Mouse (Mus musculus) liver, embryonic 14.5 days (tissue): ENCODE measurements around the gene E130308A19Rik. TPM values are rescaled to one million over a fixed set of nuclear protein-coding genes. Genes with fewer than 3 reads are reported as not detected.

Source experiments
- ATAC-seq: fragments of 200-750 bp; cut with Nextera tagmentation; 2 replicates; pipeline ENCODE4 v1.8.0; 2017; ENCODE audit warnings: moderate number of reproducible peaks, mild to moderate bottlenecking, moderate library complexity; ENCODE audit not compliant: insufficient read depth
- DNase-seq, 3 experiments: peaks; one replicate each; pipeline ENCODE4 v3.0.0-alpha.2; 2012 to 2013; ENCODE audit warnings: low read depth in 3 of 3, low spot score in 3 of 3
- H3K27ac ChIP-seq: fragments of 300-500 bp; sonication (generic); 2 replicates; pipeline ENCODE4 v1.5.1; 2014; ENCODE audit warnings: moderate library complexity, mild to moderate bottlenecking, control low read depth, inconsistent platforms
- H3K27me3 ChIP-seq: fragments of 300-500 bp; sonication (generic); 2 replicates; pipeline ENCODE4 v1.6.1; 2014; ENCODE audit warnings: mild to moderate bottlenecking, low read length, moderate library complexity; ENCODE audit not compliant: control insufficient read depth, insufficient read depth
- H3K36me3 ChIP-seq: fragments of 300-500 bp; sonication (generic); replicated peaks from 2 replicates; pipeline ENCODE4 v1.6.1; 2014; ENCODE audit warnings: low read depth; ENCODE audit not compliant: control insufficient read depth, insufficient read depth
- H3K4me1 ChIP-seq, 2 experiments: fragments of 200-500 bp in 1 of 2; fragments of 300-500 bp in 1 of 2; sonication (generic) in 1 of 2; replicated peaks; 2 replicates each; pipeline ENCODE4 v1.6.1; 2012 to 2014; ENCODE audit warnings: antibody characterized with exemption in 1 of 2, inconsistent platforms in 1 of 2, low read length in 1 of 2; ENCODE audit not compliant: control insufficient read depth in 2 of 2, insufficient read depth in 2 of 2
- H3K4me2 ChIP-seq: fragments of 300-500 bp; sonication (generic); 2 replicates; pipeline ENCODE4 v1.6.1; 2014; ENCODE audit warnings: low read depth, mild to moderate bottlenecking, control low read depth, moderate library complexity
- H3K4me3 ChIP-seq, 2 experiments: fragments of 200-500 bp in 1 of 2; fragments of 300-500 bp in 1 of 2; sonication (generic) in 1 of 2; 2 replicates each; pipeline ENCODE4 v1.5.1; 2012 to 2014; ENCODE audit warnings: low read depth in 2 of 2, low read length in 2 of 2, mild to moderate bottlenecking in 2 of 2, control low read depth in 1 of 2, inconsistent platforms in 1 of 2, moderate library complexity in 1 of 2; ENCODE audit not compliant: insufficient read depth in 1 of 2
- H3K9ac ChIP-seq: fragments of 300-500 bp; sonication (generic); replicated peaks from 2 replicates; pipeline ENCODE4 v1.6.1; 2014; ENCODE audit warnings: mild to moderate bottlenecking, control low read depth, moderate library complexity
- H3K9me3 ChIP-seq: fragments of 300-500 bp; sonication (generic); 2 replicates; pipeline ENCODE4 v1.6.1; 2016; ENCODE audit warnings: low read length, mixed read lengths; ENCODE audit not compliant: control insufficient read depth
- CTCF ChIP-seq: IDR thresholded peaks from 2 replicates; pipeline ENCODE4 v1.5.1; 2016; ENCODE audit warnings: antibody characterized with exemption, low read depth, control low read depth
- EP300 ChIP-seq: IDR thresholded peaks from 2 replicates; pipeline ENCODE4 v1.6.1; 2016; ENCODE audit warnings: antibody characterized with exemption, low read depth
- WGBS: fragments of 180-500 bp; shearing (Covaris S2); extraction: QIAGEN DNeasy Blood & Tissue Kit; methylation state at CpG from one replicate; pipeline ENCODE4 v1.1.7; 2014; ENCODE audit not compliant: insufficient replicate concordance; 5-methylcytosine and 5-hydroxymethylcytosine counted together
- polyA plus RNA-seq, 2 experiments: library from polyadenylated mRNA; depleted of rRNA in 1 of 2; stranded (reverse) in 1 of 2; unstranded in 1 of 2; fragments of >200 nt; fragmentation: Nextera tagmentation in 1 of 2; extraction: Ambion mirVana in 1 of 2; gene quantifications; 2 replicates each; pipeline versions ENCODE4 v1.2.1 to v1.2.3; 2012 to 2014

E130308A19Rik gene
- polyA plus RNA-seq, 2 experiments: 2.8 to 5.7 TPM

GRCm38 (mm10) chr4:59585097-59585496 is 40.9 kb upstream of the E130308A19Rik start:
- Histone ChIP-seq H3K4me1 (peaks cover 11 to 12% of the 10 kb centered on the region in 2 experiments), H3K27me3 (no peaks in the 10 kb centered on the region), H3K4me3 (no peak overlapping the region), H3K27ac (no peak overlapping the region), H3K4me2 (no peak overlapping the region), H3K9ac (no peak overlapping the region), H3K36me3 (no peaks in the 10 kb centered on the region), H3K9me3 (no peaks in the 10 kb centered on the region)
- ATAC-seq (no peak), DNase-seq (no peak)
- TF ChIP-seq CTCF (no peak), EP300 (no peak)
- 66% methylated on average over 5 of the region's 5 CpGs for WGBS

GRCm38 (mm10) chr4:59587215-59587871 is 38.7 kb upstream of the E130308A19Rik start:
- no peaks in the 10 kb centered on the region for H3K27me3 ChIP-seq
- no peak for ATAC-seq
- H3K36me3 ChIP-seq: no peaks in the 10 kb centered on the region
- no peak overlapping the region for H3K4me3 ChIP-seq
- TF ChIP-seq CTCF: no peak
- no peak for TF ChIP-seq EP300
- no peak overlapping the region for H3K9ac ChIP-seq
- no peaks in the 10 kb centered on the region for H3K9me3 ChIP-seq
- H3K4me1 ChIP-seq: peaks cover 3% of the 10 kb centered on the region in 2 experiments
- no peak for DNase-seq
- WGBS: 41% methylated on average over 2 of the region's 2 CpGs
- H3K27ac ChIP-seq: no peak overlapping the region
- H3K4me2 ChIP-seq: no peak overlapping the region

GRCm38 (mm10) chr4:59587872-59588226 is 38.2 kb upstream of the E130308A19Rik start:
- Histone ChIP-seq H3K27me3 (no peaks in the 10 kb centered on the region), H3K4me2 (no peak overlapping the region), H3K9me3 (no peaks in the 10 kb centered on the region), H3K9ac (no peak overlapping the region), H3K27ac (no peak overlapping the region), H3K4me3 (no peak overlapping the region), H3K36me3 (no peaks in the 10 kb centered on the region), H3K4me1 (peaks cover 0 to under 1% of the 10 kb centered on the region in 2 experiments; a peak in 1 of 4 replicates)
- TF ChIP-seq EP300 (no peak), CTCF (no peak)
- no peak for DNase-seq
- 95% methylated on average over 1 of the region's 1 CpGs for WGBS
- ATAC-seq: no peak

- H3K4me2 ChIP-seq: no peak overlapping the region
- no peak overlapping the region for H3K4me3 ChIP-seq
- H3K36me3 ChIP-seq: no peaks in the 10 kb centered on the region
- no peak overlapping the region for H3K9ac ChIP-seq
- no peaks in the 10 kb centered on the region for H3K4me1 ChIP-seq
- TF ChIP-seq EP300: no peak
- TF ChIP-seq CTCF: no peak
- no peak overlapping the region for H3K27ac ChIP-seq
- DNase-seq (no peak), ATAC-seq (no peak)
- H3K9me3 ChIP-seq: no peaks in the 10 kb centered on the region
- 45% methylated on average over 2 of the region's 2 CpGs for WGBS
- no peaks in the 10 kb centered on the region for H3K27me3 ChIP-seq
Measured at GRCm38 (mm10) chr4:59594614-59595013, 31.4 kb upstream of the E130308A19Rik start.

GRCm38 (mm10) chr4:59596556-59596955 is 29.5 kb upstream of the E130308A19Rik start:
- Histone ChIP-seq H3K9ac (no peak overlapping the region), H3K27ac (no peak overlapping the region), H3K4me1 (no peaks in the 10 kb centered on the region), H3K27me3 (no peaks in the 10 kb centered on the region), H3K9me3 (no peaks in the 10 kb centered on the region), H3K4me2 (no peak overlapping the region), H3K36me3 (no peaks in the 10 kb centered on the region), H3K4me3 (no peak overlapping the region)
- 76% methylated on average over 2 of the region's 2 CpGs for WGBS
- TF ChIP-seq CTCF (no peak), EP300 (no peak)
- DNase-seq (no peak), ATAC-seq (no peak)
